Comparison of ENCODE assay signal across 8 mouse cellular contexts in the genomic region with DNA sequence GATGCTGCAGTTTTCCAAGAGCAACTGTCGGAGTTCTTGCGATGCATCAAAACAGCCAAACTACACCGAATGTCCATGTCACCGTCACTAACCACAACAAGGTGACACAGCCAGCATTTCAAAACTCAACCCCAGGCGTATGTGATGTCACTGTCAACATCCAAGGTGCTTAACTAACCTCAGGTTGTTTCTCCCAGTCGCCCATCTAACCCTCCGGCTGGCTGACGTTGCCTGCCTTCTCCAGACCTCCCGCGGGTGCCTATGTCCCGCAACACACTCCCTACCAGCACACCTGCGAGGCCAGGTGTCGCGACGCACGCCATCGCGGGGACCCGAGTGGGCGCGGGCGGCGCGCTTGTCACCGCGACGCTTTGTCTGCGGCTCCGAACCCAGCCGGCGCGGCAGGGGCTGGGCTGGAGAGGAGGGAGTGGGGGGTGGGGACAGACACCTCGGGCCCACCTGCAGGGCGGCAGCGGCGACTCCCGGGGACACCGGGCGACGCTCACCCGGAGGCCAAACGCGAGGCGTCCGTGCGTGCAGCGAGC. TPM values are rescaled to one million over a fixed set of nuclear protein-coding genes. Genes with fewer than 3 reads are reported as not detected.
A peak's percentile ranks its signal among the peaks of the same experiment; 100 is the strongest.
DNase-seq lines count a peak whose midpoint lies in the region; ATAC-seq and TF ChIP-seq lines count a peak whose summit lies in the region.

No protein-coding gene starts in this region.

- H3K27me3 ChIP-seq in hindbrain, embryonic 14.5 days (ENCODE audit: control insufficient read depth, insufficient read depth, low read length), result no peaks in the 10 kb centered on the region
- no peaks in the 10 kb centered on the region for H3K27me3 ChIP-seq in liver, adult 2 months (ENCODE audit: control insufficient read depth, insufficient read depth, low read length)

- peak overlapping the region; percentile 96 for H3K4me3 ChIP-seq in hindbrain, embryonic 14.5 days (replicated peaks; ENCODE audit: low read length)
- peak overlapping the region; percentile 66 for H3K4me3 ChIP-seq in liver, adult 2 months (ENCODE audit: insufficient read depth, low read depth, low read length)
- peak overlapping the region; percentile 97 for H3K4me3 ChIP-seq in olfactory bulb, adult 2 months (ENCODE audit: insufficient read depth, low read depth, low read length)

- H3K27ac ChIP-seq in hindbrain, embryonic 14.5 days, result peak overlapping the region; percentile 100
- H3K27ac ChIP-seq in liver, adult 2 months (replicated peaks; ENCODE audit: insufficient read depth, low read depth, low read length), result peak overlapping the region; percentile 72
- H3K27ac ChIP-seq in olfactory bulb, adult 2 months (ENCODE audit: insufficient read depth, low read depth, low read length), result peak overlapping the region; percentile 89

- ATAC-seq in cerebellum, adult (ENCODE audit: insufficient number of reproducible peaks, low FRiP score, low TSS enrichment), result peak; percentile 28
- ATAC-seq in hindbrain, embryonic 14.5 days (ENCODE audit: low FRiP score), result peak; percentile 55

- H3K9me3 ChIP-seq in hindbrain, embryonic 14.5 days (ENCODE audit: control insufficient read depth, low read length), result no peaks in the 10 kb centered on the region

- no peak for TF ChIP-seq POLR2A in liver, adult 2 months (IDR thresholded peaks at IDR 0.05; ENCODE audit: extremely low read depth, insufficient read depth, low read length)
- TF ChIP-seq POLR2A in olfactory bulb, adult 2 months (IDR thresholded peaks at IDR 0.05; ENCODE audit: insufficient read depth, low read depth, low read length), result no peak

- peak overlapping the region; percentile 99 for H3K9ac ChIP-seq in hindbrain, embryonic 14.5 days
- peak overlapping the region; percentile 93 for H3K9ac ChIP-seq in liver, adult 2 months (ENCODE audit: low read depth, low read length)

- WGBS in hindbrain, embryonic 14.5 days, result under 1% methylated on average over 45 of the region's 47 CpGs
- 2% methylated on average over 47 of the region's 47 CpGs for WGBS in liver, adult 2 months
- WGBS in olfactory bulb, adult 2 months, result under 1% methylated on average over 47 of the region's 47 CpGs

- H3K36me3 ChIP-seq in hindbrain, embryonic 14.5 days (replicated peaks; ENCODE audit: control insufficient read depth, insufficient read depth), result no peaks in the 10 kb centered on the region
- no peaks in the 10 kb centered on the region for H3K36me3 ChIP-seq in liver, adult 2 months (ENCODE audit: control insufficient read depth, insufficient read depth, low read length)

- H3K4me2 ChIP-seq in hindbrain, embryonic 14.5 days (replicated peaks), result peak overlapping the region; percentile 56

- H3K4me1 ChIP-seq in hindbrain, embryonic 14.5 days (replicated peaks; ENCODE audit: control insufficient read depth, insufficient read depth, low read length), result peaks cover 32% of the 10 kb centered on the region
- H3K4me1 ChIP-seq in liver, adult 2 months (ENCODE audit: control insufficient read depth, insufficient read depth, low read length), result peaks cover 2% of the 10 kb centered on the region; the same call in 1 of the 2 replicates
- peaks cover 6% of the 10 kb centered on the region; the same call in 1 of the 2 replicates for H3K4me1 ChIP-seq in olfactory bulb, adult 2 months (ENCODE audit: control insufficient read depth, insufficient read depth, low read length)

- DNase-seq in cerebellum, adult 18-20 months, result no peak
- DNase-seq in urinary bladder, postnatal 25 days (ENCODE audit: low spot score), result peak; percentile 9
- no peak for DNase-seq in urinary bladder, postnatal 4 days (ENCODE audit: low spot score in 2 of 2)
- DNase-seq in hindbrain, embryonic 14.5 days (ENCODE audit: low spot score), result peak; percentile 65
- peak; percentile 79 for DNase-seq in liver, adult 2 months (ENCODE audit: extremely low read depth, low read depth, low spot score)
- no peak for DNase-seq in c-Kit-positive CD71-positive TER-119-positive erythroid progenitor cells, embryonic 14.5 days (ENCODE audit: low spot score)

- no peak for TF ChIP-seq CTCF in liver, adult 2 months (IDR thresholded peaks at IDR 0.05; ENCODE audit: low read depth, low read length)
- no peak for TF ChIP-seq CTCF in olfactory bulb, adult 2 months (IDR thresholded peaks at IDR 0.05; ENCODE audit: insufficient read depth, low read depth, low read length)

- H3K79me2 ChIP-seq in liver, adult 2 months (ENCODE audit: control insufficient read depth, insufficient read depth, low read length), result peaks cover 15% of the 10 kb centered on the region; the same call in 1 of the 2 replicates

RNA-seq across cellular contexts. Expression of gene Kif21a, which starts 0.7 kb away (rescaled TPM):
- 50.6 and 50.8 TPM in 2 replicates for polyA plus RNA-seq in hindbrain, embryonic 14.5 days (2014; fragmentation: Nextera tagmentation; extraction: Ambion mirVana)
- 40.9 and 47.9 TPM in 2 replicates for total RNA-seq in liver, adult 2 months (2014; rRNA removed)
- 8.1 and 8.6 TPM in 2 replicates for polyA plus RNA-seq in liver, adult 2 months (2012; rRNA removed)
- polyA plus RNA-seq in olfactory bulb, adult 2 months (2012; ENCODE audit: insufficient read depth, insufficient read length, low replicate concordance, missing spikeins), result not detected in 2 replicates

Comparison
In these comparisons a context has a peak if more than half of its experiments do, and no peak if none do; other contexts are left out.
1. DNase-seq: peak in urinary bladder, postnatal 25 days (single experiment), hindbrain, embryonic 14.5 days (single experiment) and liver, adult 2 months (single experiment); none in cerebellum, adult 18-20 months (0 of 2), urinary bladder, postnatal 4 days (0 of 2) and c-Kit-positive CD71-positive TER-119-positive erythroid progenitor cells, embryonic 14.5 days (single experiment).
2. Peak in every context shown above with its lines, with median percentiles within 50 percentile points of each other: H3K27ac ChIP-seq and H3K4me3 ChIP-seq.